Mouse (Mus musculus) spleen, embryonic (tissue): Measurements from ENCODE around the gene Mpig6b.
"Not testable (repeated sequence)": the region's sequence is repeated elsewhere in the genome, so short reads cannot be mapped to it uniquely, and the experiment has no call there.

ENCODE experiments used
- CTCF ChIA-PET: fragments of 350-600 bp; sonication (Branson Sonifier 250); formaldehyde crosslinking; loops from one replicate; lab custom pipeline; 2022; lab: Charles Lee

The Mpig6b gene

GRCm38 (mm10) chr17:35044904-35045806, 20.8 kb downstream of the Mpig6b start:
- CTCF ChIA-PET: interaction anchor here (1.3 kb wide), 2 partner anchors 17 to 21 kb away, joined by 3 to 5 read pairs; partner anchors contain the start of gene Sapcd1

GRCm38 (mm10) chr17:35043794-35044193, 22.2 kb downstream of the Mpig6b start:
- CTCF ChIA-PET: interaction anchor here (1.3 kb wide), 1 partner anchor 20 kb away, joined by 3 read pairs; no protein-coding TSS in a partner anchor

GRCm38 (mm10) chr17:35039121-35039873, 26.7 kb downstream of the Mpig6b start:
- CTCF ChIA-PET: interaction anchor here (0.7 kb wide), 1 partner anchor 206 kb away, joined by 3 read pairs; no protein-coding TSS in a partner anchor

GRCm38 (mm10) chr17:35034896-35035295, 31.1 kb downstream of the Mpig6b start:
- CTCF ChIA-PET: interaction anchor here (0.6 to 0.7 kb wide), 2 partner anchors 12 to 90 kb away, joined by 3 read pairs; no protein-coding TSS in a partner anchor

GRCm38 (mm10) chr17:35033703-35034102, 32.3 kb downstream of the Mpig6b start:
- CTCF ChIA-PET: not testable (repeated sequence)

GRCm38 (mm10) chr17:35032323-35032870, 33.6 kb downstream of the Mpig6b start:
- CTCF ChIA-PET: no interaction called here

- CTCF ChIA-PET: no interaction called here
Observed at GRCm38 (mm10) chr17:35031880-35032279, 34.1 kb downstream of the Mpig6b start.

GRCm38 (mm10) chr17:35031272-35031671, 34.7 kb downstream of the Mpig6b start:
- CTCF ChIA-PET: no interaction called here

GRCm38 (mm10) chr17:35029691-35030532, 36.1 kb downstream of the Mpig6b start:
- CTCF ChIA-PET: interaction anchor here (0.6 to 1.2 kb wide), 2 partner anchors 30 to 81 kb away, joined by 3 to 5 read pairs; no protein-coding TSS in a partner anchor

- CTCF ChIA-PET: interaction anchor here (0.6 to 1.2 kb wide), 3 partner anchors 18 to 356 kb away, joined by 4 to 5 read pairs (median 5); partner anchors contain the start of gene Msh5
Observed at GRCm38 (mm10) chr17:35028315-35028714, 37.7 kb downstream of the Mpig6b start.

GRCm38 (mm10) chr17:35027277-35028068, 38.5 kb downstream of the Mpig6b start, which contains the start of gene Sapcd1:
TSS of gene Sapcd1 (minus strand) at chr17:35028016.
- CTCF ChIA-PET: interaction anchor here (0.6 to 1.2 kb wide), 2 partner anchors 19 to 357 kb away, joined by 4 to 5 read pairs; partner anchors contain the start of gene Msh5

- CTCF ChIA-PET: interaction anchor here (0.6 to 0.7 kb wide), 4 partner anchors 19 to 241 kb away, joined by 4 to 5 read pairs (median 4); no protein-coding TSS in a partner anchor
Observed at GRCm38 (mm10) chr17:35026206-35026605, 39.8 kb downstream of the Mpig6b start.

- CTCF ChIA-PET: interaction anchor here (0.5 to 1.2 kb wide), 2 partner anchors 20 to 51 kb away, joined by 3 to 4 read pairs; no protein-coding TSS in a partner anchor
Observed at GRCm38 (mm10) chr17:35024691-35025488, 41.1 kb downstream of the Mpig6b start.

GRCm38 (mm10) chr17:35024261-35024660, 41.7 kb downstream of the Mpig6b start:
- CTCF ChIA-PET: interaction anchor here (0.5 to 1.2 kb wide), 2 partner anchors 20 to 50 kb away, joined by 3 to 4 read pairs; no protein-coding TSS in a partner anchor

- CTCF ChIA-PET: interaction anchor here (0.7 to 1.2 kb wide), 2 partner anchors 11 to 21 kb away, joined by 3 read pairs; no protein-coding TSS in a partner anchor
Observed at GRCm38 (mm10) chr17:35023756-35024155, 42.2 kb downstream of the Mpig6b start.

- CTCF ChIA-PET: interaction anchor here (0.7 kb wide), 1 partner anchor 12 kb away, joined by 3 read pairs; no protein-coding TSS in a partner anchor
Observed at GRCm38 (mm10) chr17:35023221-35023620, 42.8 kb downstream of the Mpig6b start.

GRCm38 (mm10) chr17:35022541-35023060, 43.4 kb downstream of the Mpig6b start:
- CTCF ChIA-PET: interaction anchor here (0.5 to 2.4 kb wide), 3 partner anchors 17 to 37 kb away, joined by 3 to 16 read pairs (median 3); partner anchors contain the start of gene Ddah2
